Mouse (Mus musculus): ENCODE measurements around the gene Pan3.

DNA sequence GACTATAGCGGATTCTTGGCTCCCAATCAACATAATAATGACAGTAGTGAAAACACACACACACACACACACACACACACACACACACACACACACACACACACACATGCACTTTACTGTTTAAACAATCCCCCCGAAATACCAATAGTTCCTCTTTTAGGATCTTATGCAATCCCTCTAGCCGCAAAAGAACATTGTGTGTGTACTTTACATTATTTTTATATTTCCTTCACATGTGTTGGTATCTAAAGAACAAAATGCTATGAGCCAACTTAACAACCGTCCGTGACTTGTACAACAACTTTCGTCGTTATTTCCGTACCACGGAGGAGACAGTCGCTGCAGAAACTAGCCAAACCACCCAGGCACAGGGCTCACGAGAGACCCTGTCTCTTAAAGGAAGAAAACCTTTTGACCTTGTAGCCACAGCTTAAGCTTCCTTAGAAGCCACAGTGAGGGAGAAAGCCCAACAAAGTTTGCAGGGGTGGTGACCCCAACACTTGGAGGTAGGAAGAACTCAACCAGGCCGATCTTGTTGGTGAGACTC is 37.2 kb upstream of the Pan3 start:
- TF ChIP-seq POLR2A (IDR thresholded peaks at IDR 0.05; ENCODE audit: borderline replicate concordance, low read depth, low read length) (no peak), CTCF (IDR thresholded peaks at IDR 0.05; ENCODE audit: low read depth, low read length) (no peak)

Measured in bone marrow macrophage, adult 2 months (primary cell).